Mouse (Mus musculus) intestine, postnatal 0 days (tissue): ENCODE data around the gene Mex3a. TPM values are rescaled to one million over a fixed set of nuclear protein-coding genes. Genes with fewer than 3 reads are reported as not detected.

Experiments
- ATAC-seq: fragments of 200-750 bp; cut with Nextera tagmentation; 2 replicates; pipeline ENCODE4 v1.8.0; 2017; ENCODE audit warnings: mild to moderate bottlenecking, moderate TSS enrichment, moderate library complexity
- H3K27ac ChIP-seq: fragments of 300-500 bp; sonication (generic); 2 replicates; pipeline ENCODE4 v1.5.1; 2014; ENCODE audit warnings: mild to moderate bottlenecking, low read depth, low read length, moderate library complexity
- H3K27me3 ChIP-seq: fragments of 300-500 bp; sonication (generic); replicated peaks from 2 replicates; pipeline ENCODE4 v1.6.1; 2014; ENCODE audit warnings: low read length, mixed read lengths; ENCODE audit not compliant: control insufficient read depth, insufficient read depth
- H3K36me3 ChIP-seq: fragments of 300-500 bp; sonication (generic); 2 replicates; pipeline ENCODE4 v1.6.1; 2014; ENCODE audit warnings: mild to moderate bottlenecking, moderate library complexity; ENCODE audit not compliant: control insufficient read depth, insufficient read depth
- H3K4me1 ChIP-seq: fragments of 300-500 bp; sonication (generic); replicated peaks from 2 replicates; pipeline ENCODE4 v1.6.1; 2014; ENCODE audit warnings: antibody characterized with exemption, low read length, mixed read lengths; ENCODE audit not compliant: control insufficient read depth, insufficient read depth
- H3K4me2 ChIP-seq: fragments of 300-500 bp; sonication (generic); replicated peaks from 2 replicates; pipeline ENCODE4 v1.6.1; 2014; ENCODE audit warnings: low read depth, mild to moderate bottlenecking, moderate library complexity
- H3K4me3 ChIP-seq: fragments of 300-500 bp; sonication (generic); 2 replicates; pipeline ENCODE4 v1.5.1; 2014; ENCODE audit warnings: low read depth, low read length
- H3K9ac ChIP-seq: fragments of 300-500 bp; sonication (generic); 2 replicates; pipeline ENCODE4 v1.6.1; 2014; ENCODE audit warnings: mild to moderate bottlenecking, low read depth, low read length
- H3K9me3 ChIP-seq: fragments of 300-500 bp; sonication (generic); 2 replicates; pipeline ENCODE4 v1.6.1; 2016; ENCODE audit warnings: mixed run types; ENCODE audit not compliant: control insufficient read depth
- CTCF ChIP-seq: sonication (generic); IDR thresholded peaks from 2 replicates; pipeline ENCODE4 v1.5.1; 2016; ENCODE audit warnings: low read depth, mild to moderate bottlenecking, control low read depth, antibody characterized with exemption, moderate library complexity
- WGBS: fragments of 180-500 bp; shearing (Covaris S2); extraction: QIAGEN DNeasy Blood & Tissue Kit; methylation state at CpG from one replicate; pipeline ENCODE4 v1.1.7; 2014; 5-methylcytosine and 5-hydroxymethylcytosine counted together
- polyA plus RNA-seq: library from polyadenylated mRNA; unstranded; fragments of >200 nt; fragmentation: Nextera tagmentation; extraction: Ambion mirVana; gene quantifications from 2 replicates; pipeline ENCODE4 v1.2.1, GENCODE M21; 2015

Gene Mex3a
- polyA plus RNA-seq, 1 experiment from 2014 or later = 2.8 TPM

- Histone ChIP-seq H3K27me3 (no peaks in the 10 kb centered on the region), H3K4me3 (no peak overlapping the region), H3K36me3 (peaks cover 26% of the 10 kb centered on the region), H3K4me2 (no peak overlapping the region), H3K9ac (no peak overlapping the region), H3K4me1 (no peaks in the 10 kb centered on the region; the same call in 1 of the 2 replicates), H3K9me3 (no peaks in the 10 kb centered on the region), H3K27ac (peak overlapping the region; percentile 50; the same call in 1 of the 2 replicates)
- no peak for ATAC-seq
- TF ChIP-seq CTCF = no peak
- 68% methylated on average over 5 of the region's 5 CpGs for WGBS
Measured at GRCm38 (mm10) chr3:88540085-88540484, 7.9 kb downstream of the Mex3a start.

GRCm38 (mm10) chr3:88541622-88542401, 9.6 kb downstream of the Mex3a start:
- ATAC-seq = no peak
- no peaks in the 10 kb centered on the region for H3K27me3 ChIP-seq
- no peaks in the 10 kb centered on the region for H3K9me3 ChIP-seq
- H3K4me3 ChIP-seq = no peak overlapping the region
- peaks cover 26% of the 10 kb centered on the region for H3K36me3 ChIP-seq
- H3K4me1 ChIP-seq = no peaks in the 10 kb centered on the region; the same call in 1 of the 2 replicates
- no peak overlapping the region for H3K9ac ChIP-seq
- H3K4me2 ChIP-seq = no peak overlapping the region
- H3K27ac ChIP-seq = no peak overlapping the region
- TF ChIP-seq CTCF = no peak
- 72% methylated on average over 7 of the region's 7 CpGs for WGBS

- 48% methylated on average over 4 of the region's 4 CpGs for WGBS
- H3K4me2 ChIP-seq = no peak overlapping the region
- no peaks in the 10 kb centered on the region for H3K4me1 ChIP-seq
- H3K27ac ChIP-seq = no peak overlapping the region
- H3K36me3 ChIP-seq = peaks cover 26% of the 10 kb centered on the region
- no peak for TF ChIP-seq CTCF
- no peak for ATAC-seq
- no peaks in the 10 kb centered on the region for H3K27me3 ChIP-seq
- H3K9me3 ChIP-seq = no peaks in the 10 kb centered on the region
- H3K9ac ChIP-seq = no peak overlapping the region
- no peak overlapping the region for H3K4me3 ChIP-seq
Measured at GRCm38 (mm10) chr3:88542486-88542885, 10.3 kb downstream of the Mex3a start.

- Histone ChIP-seq H3K36me3 (peaks cover 22% of the 10 kb centered on the region), H3K4me2 (no peak overlapping the region), H3K9me3 (no peaks in the 10 kb centered on the region), H3K27me3 (no peaks in the 10 kb centered on the region), H3K27ac (no peak overlapping the region), H3K4me1 (no peaks in the 10 kb centered on the region), H3K4me3 (no peak overlapping the region), H3K9ac (no peak overlapping the region)
- TF ChIP-seq CTCF = no peak
- 84% methylated on average over 8 of the region's 8 CpGs for WGBS
- no peak for ATAC-seq
Measured at GRCm38 (mm10) chr3:88543174-88543573, 11.0 kb downstream of the Mex3a start.

GRCm38 (mm10) chr3:88543651-88544410, 11.6 kb downstream of the Mex3a start:
- H3K27ac ChIP-seq = no peak overlapping the region
- no peaks in the 10 kb centered on the region for H3K9me3 ChIP-seq
- no peaks in the 10 kb centered on the region for H3K4me1 ChIP-seq
- no peak overlapping the region for H3K9ac ChIP-seq
- TF ChIP-seq CTCF = no peak
- no peak overlapping the region for H3K4me2 ChIP-seq
- H3K4me3 ChIP-seq = no peak overlapping the region
- 62% methylated on average over 5 of the region's 5 CpGs for WGBS
- no peak for ATAC-seq
- peaks cover 17% of the 10 kb centered on the region; the same call in 1 of the 2 replicates for H3K36me3 ChIP-seq
- no peaks in the 10 kb centered on the region for H3K27me3 ChIP-seq

- H3K4me3 ChIP-seq = no peak overlapping the region
- 44% methylated on average over 5 of the region's 5 CpGs for WGBS
- H3K9ac ChIP-seq = no peak overlapping the region
- H3K4me1 ChIP-seq = no peaks in the 10 kb centered on the region
- no peak overlapping the region for H3K27ac ChIP-seq
- no peaks in the 10 kb centered on the region for H3K9me3 ChIP-seq
- peaks cover 17% of the 10 kb centered on the region; the same call in 1 of the 2 replicates for H3K36me3 ChIP-seq
- no peaks in the 10 kb centered on the region for H3K27me3 ChIP-seq
- peak; percentile 80 for TF ChIP-seq CTCF
- ATAC-seq = no peak
- no peak overlapping the region for H3K4me2 ChIP-seq
Measured at GRCm38 (mm10) chr3:88544514-88544913, 12.3 kb downstream of the Mex3a start.
